Mouse (Mus musculus) small intestine, adult 2 months (tissue): ENCODE data around the gene Plekhg1. TPM values are rescaled to one million over a fixed set of nuclear protein-coding genes. Genes with fewer than 3 reads are reported as not detected.

ENCODE experiments used
- H3K27ac ChIP-seq: fragments of 200-500 bp; 2 replicates; pipeline ENCODE4 v1.5.1; 2012; ENCODE audit warnings: low read depth, low read length, control low read depth, inconsistent platforms; ENCODE audit not compliant: insufficient read depth
- H3K27me3 ChIP-seq: fragments of 200-500 bp; 2 replicates; pipeline ENCODE4 v1.6.1; 2012; ENCODE audit warnings: mild to moderate bottlenecking, moderate library complexity, low read length, inconsistent platforms; ENCODE audit not compliant: control insufficient read depth, insufficient read depth
- H3K36me3 ChIP-seq: fragments of 200-500 bp; 2 replicates; pipeline ENCODE4 v1.6.1; 2012; ENCODE audit warnings: mild to moderate bottlenecking, low read length, control low read depth, inconsistent platforms; ENCODE audit not compliant: control insufficient read depth, insufficient read depth
- H3K4me1 ChIP-seq: fragments of 200-500 bp; 2 replicates; pipeline ENCODE4 v1.6.1; 2012; ENCODE audit warnings: low read length, inconsistent platforms, mixed read lengths; ENCODE audit not compliant: control insufficient read depth, insufficient read depth, insufficient read length
- H3K4me3 ChIP-seq: fragments of 200-500 bp; 2 replicates; pipeline ENCODE4 v1.5.1; 2012; ENCODE audit warnings: low read depth, mild to moderate bottlenecking, control low read depth, inconsistent platforms, low read length, moderate library complexity
- CTCF ChIP-seq: fragments of 200-500 bp; IDR thresholded peaks from 2 replicates; pipeline ENCODE4 v1.5.1; 2012; ENCODE audit warnings: low read depth, mild to moderate bottlenecking, control low read depth, inconsistent platforms, low read length, moderate library complexity, mixed read lengths; ENCODE audit not compliant: insufficient replicate concordance, insufficient read length; ENCODE audit errors: extremely low read depth
- POLR2A ChIP-seq: fragments of 200-500 bp; IDR thresholded peaks from 2 replicates; pipeline ENCODE4 v1.6.1; 2012; ENCODE audit warnings: low read depth, mild to moderate bottlenecking, control low read depth, inconsistent platforms, low read length, moderate library complexity
- WGBS: fragments of 180-500 bp; shearing (Covaris S2); methylation state at CpG from one replicate; pipeline ENCODE4 v1.1.7; 2018; 5-methylcytosine and 5-hydroxymethylcytosine counted together
- polyA plus RNA-seq: library from polyadenylated mRNA; depleted of rRNA; stranded (reverse); fragments of >200 nt; gene quantifications from 2 replicates; pipeline ENCODE4 v1.2.3, GENCODE M21; 2012

Plekhg1 gene
- polyA plus RNA-seq, 1 experiment: 1.7 TPM

DNA sequence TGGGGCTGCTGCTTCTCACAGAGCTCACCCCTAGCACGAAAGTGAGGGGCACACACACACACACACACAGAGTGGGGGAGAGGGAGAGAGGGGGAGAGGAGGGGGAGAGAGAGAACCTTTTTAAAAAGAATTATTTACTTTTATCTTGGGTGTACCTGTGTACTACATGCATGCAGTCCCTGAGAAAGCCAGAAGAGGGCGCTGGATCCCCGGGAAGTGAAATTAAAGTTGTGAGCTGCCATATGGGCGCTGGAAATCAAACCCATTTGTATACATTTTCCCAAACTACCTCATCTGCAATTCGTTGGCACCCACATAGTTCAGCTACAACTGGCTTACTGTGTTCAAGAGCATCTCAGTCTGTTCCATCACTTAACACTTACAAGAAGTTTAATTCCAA lies 218.4 kb downstream of the Plekhg1 start:
- 81% methylated on average over 5 of the region's 5 CpGs for WGBS
- H3K36me3 ChIP-seq: peaks cover 14% of the 10 kb centered on the region; the same call in 1 of the 2 replicates
- no peaks in the 10 kb centered on the region for H3K4me1 ChIP-seq
- H3K27ac ChIP-seq: no peak overlapping the region
- TF ChIP-seq CTCF: peak; percentile 11; the same call in 1 of the 2 replicates
- TF ChIP-seq POLR2A: no peak
- H3K27me3 ChIP-seq: no peaks in the 10 kb centered on the region
- no peak overlapping the region for H3K4me3 ChIP-seq

DNA sequence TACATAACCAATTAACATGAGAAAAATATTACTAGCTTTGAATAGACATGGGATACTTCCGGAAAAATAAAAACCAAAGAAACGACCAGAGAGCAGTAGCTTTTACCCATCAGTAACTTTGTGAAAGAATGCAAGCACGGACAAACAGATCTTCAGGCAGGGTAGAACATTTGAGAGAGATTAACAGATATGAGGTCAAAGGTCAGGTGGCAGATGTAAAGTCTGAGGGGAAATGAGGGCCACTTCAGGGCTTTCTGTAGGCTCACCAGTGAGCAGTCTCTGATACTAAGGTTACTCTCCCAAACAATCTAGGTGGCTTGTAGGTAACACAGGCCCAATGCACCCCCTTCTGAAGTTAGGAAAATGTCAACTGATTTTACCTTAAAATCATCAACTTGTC lies 228.9 kb downstream of the Plekhg1 start:
- no peaks in the 10 kb centered on the region for H3K27me3 ChIP-seq
- H3K36me3 ChIP-seq: no peaks in the 10 kb centered on the region
- H3K4me3 ChIP-seq: no peak overlapping the region
- 23% methylated on average over 3 of the region's 3 CpGs for WGBS
- H3K27ac ChIP-seq: no peak overlapping the region
- peaks cover 3% of the 10 kb centered on the region; the same call in 1 of the 2 replicates for H3K4me1 ChIP-seq
- TF ChIP-seq CTCF (no peak), POLR2A (no peak)

DNA sequence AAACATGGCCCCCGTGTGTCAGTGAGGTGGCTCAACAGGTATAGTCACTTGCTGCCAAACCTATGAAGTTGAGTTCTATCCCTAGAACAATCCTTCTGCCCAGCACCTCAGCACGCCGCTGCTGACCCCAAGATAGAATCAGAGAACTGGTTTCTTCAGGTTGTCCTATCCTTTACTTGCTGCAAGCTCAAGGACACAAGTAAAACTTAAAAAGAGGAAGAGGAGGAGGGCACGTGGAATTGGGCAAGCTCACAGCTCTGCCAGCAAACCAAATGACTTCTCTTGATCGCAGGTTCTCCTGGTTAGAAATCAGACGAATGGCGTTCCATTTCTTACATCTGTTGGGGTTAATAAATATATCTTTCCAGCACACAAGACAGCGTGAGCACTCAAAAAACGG lies 232.1 kb downstream of the Plekhg1 start:
- 85% methylated on average over 9 of the region's 9 CpGs for WGBS
- Histone ChIP-seq H3K27ac (no peak overlapping the region), H3K36me3 (no peaks in the 10 kb centered on the region), H3K4me3 (no peak overlapping the region), H3K4me1 (peaks cover 3% of the 10 kb centered on the region; the same call in 1 of the 2 replicates), H3K27me3 (no peaks in the 10 kb centered on the region)
- no peak for TF ChIP-seq POLR2A
- no peak for TF ChIP-seq CTCF

DNA sequence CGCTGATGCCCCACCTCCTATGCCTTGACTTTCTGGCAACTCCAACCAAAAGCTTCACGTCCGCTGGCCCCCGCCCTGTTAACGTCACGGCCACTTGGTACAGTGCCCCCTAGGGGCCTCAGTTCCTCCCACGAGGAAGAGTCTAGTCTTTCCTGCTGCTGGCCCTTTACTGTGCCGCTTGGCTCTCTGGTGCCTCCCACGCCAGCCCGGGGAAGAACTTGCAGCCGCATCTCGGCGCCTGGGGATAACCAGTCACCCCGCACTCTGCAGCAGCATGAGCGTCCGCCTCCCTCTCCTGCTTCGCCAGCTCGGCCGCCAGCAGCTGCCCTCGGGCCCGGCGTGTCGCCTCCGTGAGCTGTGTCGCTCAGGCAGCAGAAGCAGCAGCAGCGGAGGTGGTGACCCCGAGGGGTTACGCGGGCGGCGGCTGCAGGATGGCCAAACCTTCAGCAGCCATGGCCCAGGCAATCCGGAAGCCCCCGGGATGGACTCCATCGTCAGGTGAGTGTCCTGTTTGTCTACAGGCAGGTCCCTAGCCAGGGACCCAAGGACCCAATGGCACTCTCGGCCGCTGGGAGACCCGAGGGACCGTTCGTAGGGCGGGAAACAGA lies 232.9 kb downstream of the Plekhg1 start, which contains the start of gene Mthfd1l:
TSS of gene Mthfd1l (plus strand) at position 138 of the 608 bp plus-strand sequence.
- WGBS: under 1% methylated on average over 40 of the region's 40 CpGs
- TF ChIP-seq POLR2A (no peak), CTCF (peak; percentile 78; the same call in 1 of the 2 replicates)

DNA sequence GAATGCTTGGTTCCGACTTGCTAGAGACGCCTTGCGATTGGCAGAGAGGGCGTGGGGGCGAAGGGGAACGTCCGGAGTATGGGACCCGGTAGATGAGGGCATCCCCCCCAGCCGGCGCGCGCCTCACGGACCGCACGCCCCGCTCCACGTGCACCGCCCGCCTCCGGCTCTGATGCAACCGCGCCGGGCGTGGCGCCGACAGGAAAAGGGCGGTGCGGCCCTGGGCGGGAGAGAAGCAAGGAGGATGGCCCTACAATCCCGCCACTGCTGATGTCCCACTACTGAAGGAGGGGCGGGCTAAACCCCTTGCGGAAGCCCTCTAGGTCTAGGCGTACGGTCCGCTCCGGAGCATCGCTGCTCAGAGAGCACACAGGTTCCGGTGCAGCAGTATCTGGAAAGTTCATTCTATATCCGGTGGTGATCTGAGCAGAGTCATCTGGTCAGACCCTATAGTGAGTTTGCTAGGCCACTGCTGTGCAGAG lies 233.5 kb downstream of the Plekhg1 start:
- WGBS: under 1% methylated on average over 39 of the region's 39 CpGs
- TF ChIP-seq POLR2A (peak; percentile 29; the same call in 1 of the 2 replicates), CTCF (no peak)
- no peaks in the 10 kb centered on the region for H3K27me3 ChIP-seq
- H3K27ac ChIP-seq: peak overlapping the region; percentile 82
- peak overlapping the region; percentile 91 for H3K4me3 ChIP-seq
- H3K4me1 ChIP-seq: peaks cover 3% of the 10 kb centered on the region
- no peaks in the 10 kb centered on the region for H3K36me3 ChIP-seq

More for the DNA sequence above, 232.9 kb downstream of the Plekhg1 start, which contains the start of gene Mthfd1l:
- H3K27me3 ChIP-seq: no peaks in the 10 kb centered on the region
- peaks cover 3% of the 10 kb centered on the region for H3K4me1 ChIP-seq
- peak within 1 kb of the TSS; percentile 82 for H3K27ac ChIP-seq
- H3K36me3 ChIP-seq: no peaks in the 10 kb centered on the region
- H3K4me3 ChIP-seq: peak within 1 kb of the TSS; percentile 91

DNA sequence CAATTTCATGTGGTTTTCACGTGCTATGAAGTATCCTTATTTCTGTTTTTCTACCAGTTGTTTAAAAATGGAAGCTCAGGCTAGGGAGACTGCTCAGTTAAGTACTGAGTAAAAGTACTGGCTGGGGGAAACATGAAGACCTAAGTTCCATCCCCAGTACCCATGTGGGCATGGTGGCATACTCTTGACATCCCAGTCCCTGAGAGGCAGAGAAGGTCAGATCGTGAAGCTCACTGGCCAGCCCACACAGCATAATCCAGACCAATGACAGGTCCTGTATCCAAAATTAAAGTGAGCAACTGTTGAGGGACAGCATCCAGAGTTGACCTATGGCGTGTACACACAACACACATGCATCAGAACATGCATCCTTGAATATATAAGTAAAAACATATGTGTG lies 234.2 kb downstream of the Plekhg1 start:
- no peak overlapping the region for H3K4me3 ChIP-seq
- WGBS: 71% methylated on average over 3 of the region's 3 CpGs
- TF ChIP-seq CTCF: no peak
- no peak for TF ChIP-seq POLR2A

DNA sequence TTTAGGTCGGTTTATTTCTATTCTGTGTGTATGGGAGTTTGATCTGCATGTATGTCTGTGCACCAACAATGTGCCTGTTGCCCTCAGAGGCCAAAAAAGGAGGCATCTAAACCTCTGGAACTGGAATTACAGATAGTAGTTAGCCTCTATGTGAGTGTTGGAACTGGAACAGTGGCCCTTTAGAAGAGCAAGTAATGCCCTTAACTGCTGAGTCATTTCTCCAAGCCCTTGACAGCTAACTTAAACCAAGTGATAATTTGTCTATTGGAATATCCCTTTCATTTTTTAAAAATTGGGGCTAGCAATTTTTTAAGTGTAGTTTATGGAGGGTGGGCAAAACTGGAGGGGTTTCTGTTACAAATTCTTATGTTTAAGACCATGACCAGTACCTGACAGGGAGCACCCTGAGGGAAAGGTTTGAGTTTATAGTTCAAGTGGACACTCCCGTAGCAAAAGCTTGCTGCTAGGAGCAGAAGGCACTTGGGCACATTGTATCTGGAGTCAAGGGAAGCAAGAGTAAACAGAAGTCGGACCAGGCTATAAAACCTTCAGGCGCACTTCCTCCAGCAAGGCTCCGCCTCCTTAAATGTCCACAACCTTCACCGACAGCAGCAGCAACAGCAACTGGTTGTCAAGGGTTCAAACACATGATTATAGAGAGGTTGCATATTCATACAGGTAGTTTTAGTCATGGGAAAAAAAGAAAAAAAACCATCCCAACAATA lies 235.9 kb downstream of the Plekhg1 start:
- 19% methylated on average over 6 of the region's 6 CpGs for WGBS
- TF ChIP-seq CTCF: no peak
- no peak for TF ChIP-seq POLR2A
- Histone ChIP-seq H3K27ac (peak overlapping the region; percentile 18; the same call in 1 of the 2 replicates), H3K36me3 (peaks cover 2% of the 10 kb centered on the region), H3K4me3 (no peak overlapping the region), H3K4me1 (peaks cover 8% of the 10 kb centered on the region), H3K27me3 (no peaks in the 10 kb centered on the region)

More for the DNA sequence above, 234.2 kb downstream of the Plekhg1 start:
- Histone ChIP-seq H3K36me3 (no peaks in the 10 kb centered on the region; the same call in 1 of the 2 replicates), H3K4me1 (peaks cover 8% of the 10 kb centered on the region), H3K27ac (no peak overlapping the region), H3K27me3 (no peaks in the 10 kb centered on the region)
